Mouse (Mus musculus) midbrain, embryonic 11.5 days (tissue): ENCODE measurements at regions not wholly inside any gene's neighbourhood (a gene's known extent, or its start where the extent isn't known, plus 50 kb on each side); places are given as distances from the start of the nearest gene placed in this dataset.

Experiments
- ATAC-seq: fragments of 200-750 bp; cut with Nextera tagmentation; 2 replicates; pipeline ENCODE4 v1.8.0; 2017; ENCODE audit warnings: moderate TSS enrichment, moderate library complexity; ENCODE audit not compliant: low FRiP score
- DNase-seq: peaks from one replicate; pipeline ENCODE4 v3.0.0; 2015; ENCODE audit warnings: low spot score; ENCODE audit errors: missing footprints
- H3K27ac ChIP-seq: fragments of 300-500 bp; sonication (generic); 2 replicates; pipeline ENCODE4 v1.5.1; 2014; ENCODE audit warnings: low read depth, low read length
- H3K27me3 ChIP-seq: fragments of 300-500 bp; sonication (generic); 2 replicates; pipeline ENCODE4 v1.6.1; 2014; ENCODE audit warnings: mild to moderate bottlenecking, low read length, moderate library complexity, mixed read lengths; ENCODE audit not compliant: control insufficient read depth, insufficient read depth
- H3K36me3 ChIP-seq: fragments of 300-500 bp; sonication (generic); 2 replicates; pipeline ENCODE4 v1.6.1; 2014; ENCODE audit warnings: mild to moderate bottlenecking, low read length, moderate library complexity, mixed read lengths; ENCODE audit not compliant: control insufficient read depth, insufficient read depth
- H3K4me1 ChIP-seq: fragments of 300-500 bp; sonication (generic); 2 replicates; pipeline ENCODE4 v1.6.1; 2014; ENCODE audit warnings: low read length; ENCODE audit not compliant: control insufficient read depth, insufficient read depth
- H3K4me2 ChIP-seq: fragments of 300-500 bp; sonication (generic); 2 replicates; pipeline ENCODE4 v1.6.1; 2014; ENCODE audit warnings: mild to moderate bottlenecking, moderate library complexity
- H3K4me3 ChIP-seq: fragments of 300-500 bp; sonication (generic); 2 replicates; pipeline ENCODE4 v1.5.1; 2014; ENCODE audit warnings: low read depth, low read length
- H3K9ac ChIP-seq: fragments of 300-500 bp; sonication (generic); 2 replicates; pipeline ENCODE4 v1.6.1; 2014; ENCODE audit warnings: low read length
- H3K9me3 ChIP-seq: fragments of 300-500 bp; sonication (generic); 2 replicates; pipeline ENCODE4 v1.6.1; 2016; ENCODE audit warnings: low read length; ENCODE audit not compliant: control insufficient read depth
- WGBS: fragments of 180-500 bp; shearing (Covaris S2); extraction: QIAGEN DNeasy Blood & Tissue Kit; methylation state at CpG from one replicate; pipeline ENCODE4 v1.1.7; 2014; 5-methylcytosine and 5-hydroxymethylcytosine counted together

- WGBS: 89% methylated on average over 4 of the region's 4 CpGs
- H3K4me3 ChIP-seq: no peak overlapping the region
- H3K27ac ChIP-seq: no peak overlapping the region
- no peaks in the 10 kb centered on the region for H3K27me3 ChIP-seq
- H3K4me1 ChIP-seq: no peaks in the 10 kb centered on the region
- H3K9ac ChIP-seq: no peak overlapping the region
- no peak overlapping the region for H3K4me2 ChIP-seq
- no peak for DNase-seq
- no peaks in the 10 kb centered on the region for H3K36me3 ChIP-seq
- no peaks in the 10 kb centered on the region for H3K9me3 ChIP-seq
- no peak for ATAC-seq
Measured at GRCm38 (mm10) chr17:27349432-27349831, 145.2 kb upstream of the Lemd2 start.

GRCm38 (mm10) chr17:27341952-27342890, 138.0 kb upstream of the Lemd2 start:
- ATAC-seq (no peak), DNase-seq (no peak)
- Histone ChIP-seq H3K27ac (no peak overlapping the region), H3K9ac (no peak overlapping the region), H3K9me3 (no peaks in the 10 kb centered on the region), H3K4me2 (no peak overlapping the region), H3K4me3 (no peak overlapping the region), H3K27me3 (no peaks in the 10 kb centered on the region), H3K36me3 (no peaks in the 10 kb centered on the region), H3K4me1 (no peaks in the 10 kb centered on the region; the same call in 1 of the 2 replicates)
- 63% methylated on average over 12 of the region's 14 CpGs for WGBS

GRCm38 (mm10) chr17:27339823-27340222, 135.6 kb upstream of the Lemd2 start:
- Histone ChIP-seq H3K4me2 (no peak overlapping the region), H3K27ac (no peak overlapping the region), H3K27me3 (no peaks in the 10 kb centered on the region), H3K4me1 (no peaks in the 10 kb centered on the region; the same call in 1 of the 2 replicates), H3K36me3 (no peaks in the 10 kb centered on the region), H3K9me3 (no peaks in the 10 kb centered on the region), H3K4me3 (no peak overlapping the region), H3K9ac (no peak overlapping the region)
- DNase-seq (no peak), ATAC-seq (no peak)
- 83% methylated on average over 3 of the region's 3 CpGs for WGBS

DNA sequence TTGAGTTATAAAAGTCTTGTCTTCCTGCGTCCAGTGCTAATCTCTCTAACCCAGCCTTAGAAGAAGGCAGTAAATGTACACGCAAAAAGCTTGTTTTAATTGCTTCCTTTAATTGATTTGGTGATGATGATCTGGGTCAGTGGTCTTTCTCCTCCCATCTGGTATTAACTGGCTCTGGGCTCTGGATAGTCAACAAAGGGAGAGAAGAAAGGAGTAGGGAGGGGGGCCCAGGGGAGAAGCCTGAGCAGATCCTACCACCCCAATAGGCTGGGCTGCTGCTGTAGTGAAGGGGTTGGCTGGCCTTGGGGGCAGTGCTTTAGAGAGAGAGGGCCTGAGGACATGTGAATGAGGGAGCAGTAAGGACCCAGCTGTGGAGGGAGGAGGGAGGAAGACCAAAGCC, 135.0 kb upstream of the Lemd2 start:
- no peaks in the 10 kb centered on the region for H3K36me3 ChIP-seq
- WGBS: 23% methylated on average over 2 of the region's 2 CpGs
- no peak overlapping the region for H3K4me2 ChIP-seq
- no peak overlapping the region for H3K4me3 ChIP-seq
- no peaks in the 10 kb centered on the region for H3K27me3 ChIP-seq
- no peak overlapping the region for H3K9ac ChIP-seq
- ATAC-seq (no peak), DNase-seq (no peak)
- no peaks in the 10 kb centered on the region; the same call in 1 of the 2 replicates for H3K4me1 ChIP-seq
- H3K27ac ChIP-seq: no peak overlapping the region
- H3K9me3 ChIP-seq: no peaks in the 10 kb centered on the region

- ATAC-seq (no peak), DNase-seq (no peak)
- H3K4me2 ChIP-seq: no peak overlapping the region
- 57% methylated on average over 4 of the region's 4 CpGs for WGBS
- H3K27ac ChIP-seq: no peak overlapping the region
- H3K27me3 ChIP-seq: no peaks in the 10 kb centered on the region
- no peaks in the 10 kb centered on the region for H3K36me3 ChIP-seq
- no peaks in the 10 kb centered on the region for H3K9me3 ChIP-seq
- H3K4me3 ChIP-seq: no peak overlapping the region
- H3K9ac ChIP-seq: no peak overlapping the region
- H3K4me1 ChIP-seq: no peaks in the 10 kb centered on the region; the same call in 1 of the 2 replicates
Measured at GRCm38 (mm10) chr17:27335621-27336020, 131.4 kb upstream of the Lemd2 start.

- Histone ChIP-seq H3K4me3 (no peak overlapping the region), H3K4me2 (no peak overlapping the region), H3K36me3 (no peaks in the 10 kb centered on the region), H3K27me3 (no peaks in the 10 kb centered on the region), H3K27ac (no peak overlapping the region), H3K4me1 (0 out of 2 replicates have a peak, but pooled peaks cover 2% of the 10 kb centered on the region), H3K9ac (no peak overlapping the region), H3K9me3 (no peaks in the 10 kb centered on the region)
- DNase-seq: no peak
- 85% methylated on average over 16 of the region's 16 CpGs for WGBS
- no peak for ATAC-seq
Measured at GRCm38 (mm10) chr17:27333593-27333992, 129.3 kb upstream of the Lemd2 start.

DNA sequence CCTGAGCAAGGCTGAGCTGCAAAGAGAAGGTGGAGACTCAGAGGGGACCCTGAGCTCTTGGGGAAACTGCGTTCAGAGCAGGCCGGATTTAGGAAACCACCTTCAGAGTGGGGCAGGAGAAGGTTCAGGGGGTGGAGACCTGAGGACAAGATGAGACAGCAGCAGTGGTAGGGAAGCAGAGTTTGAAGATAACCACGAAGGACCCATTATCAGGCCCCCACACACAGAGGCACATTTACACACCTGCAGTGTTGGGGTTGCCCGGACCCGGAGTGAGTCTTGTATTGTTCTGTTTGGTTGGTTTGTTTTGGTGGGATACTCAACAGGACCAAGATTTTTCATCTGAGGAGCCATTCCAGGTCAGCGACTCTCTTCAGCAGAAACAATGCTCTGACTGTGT, 128.9 kb upstream of the Lemd2 start:
- no peak for ATAC-seq
- H3K27me3 ChIP-seq: no peaks in the 10 kb centered on the region
- WGBS: 78% methylated on average over 6 of the region's 6 CpGs
- H3K27ac ChIP-seq: no peak overlapping the region
- H3K36me3 ChIP-seq: no peaks in the 10 kb centered on the region
- DNase-seq: no peak
- H3K4me3 ChIP-seq: no peak overlapping the region
- H3K9ac ChIP-seq: no peak overlapping the region
- H3K4me1 ChIP-seq: 0 out of 2 replicates have a peak, but pooled peaks cover 2% of the 10 kb centered on the region
- H3K4me2 ChIP-seq: no peak overlapping the region
- H3K9me3 ChIP-seq: no peaks in the 10 kb centered on the region

GRCm38 (mm10) chr17:27332076-27332475, 127.8 kb upstream of the Lemd2 start:
- Histone ChIP-seq H3K9me3 (no peaks in the 10 kb centered on the region), H3K27ac (no peak overlapping the region), H3K4me3 (no peak overlapping the region), H3K4me2 (no peak overlapping the region), H3K4me1 (0 out of 2 replicates have a peak, but pooled peaks cover 2% of the 10 kb centered on the region), H3K36me3 (no peaks in the 10 kb centered on the region), H3K9ac (no peak overlapping the region), H3K27me3 (no peaks in the 10 kb centered on the region)
- WGBS: 86% methylated on average over 4 of the region's 4 CpGs
- no peak for DNase-seq
- ATAC-seq: no peak

- Histone ChIP-seq H3K9ac (no peak overlapping the region), H3K9me3 (no peaks in the 10 kb centered on the region), H3K27me3 (no peaks in the 10 kb centered on the region), H3K4me2 (no peak overlapping the region), H3K36me3 (no peaks in the 10 kb centered on the region), H3K27ac (no peak overlapping the region), H3K4me3 (no peak overlapping the region), H3K4me1 (0 out of 2 replicates have a peak, but pooled peaks cover 2% of the 10 kb centered on the region)
- 79% methylated on average over 5 of the region's 5 CpGs for WGBS
- DNase-seq (no peak), ATAC-seq (no peak)
Measured at GRCm38 (mm10) chr17:27331630-27332029, 127.4 kb upstream of the Lemd2 start.
